Mouse (Mus musculus) stomach, embryonic 15.5 days (tissue): Measurements from ENCODE around the gene Psip1. TPM values are rescaled to one million over a fixed set of nuclear protein-coding genes. Genes with fewer than 3 reads are reported as not detected.

ENCODE experiments used
- ATAC-seq: fragments of 200-750 bp; cut with Nextera tagmentation; 2 replicates; pipeline ENCODE4 v1.8.0; 2017; ENCODE audit warnings: low read depth, moderate number of reproducible peaks, moderate TSS enrichment; ENCODE audit not compliant: insufficient read depth, low FRiP score
- H3K27ac ChIP-seq: fragments of 300-500 bp; sonication (generic); 2 replicates; pipeline ENCODE4 v1.5.1; 2015; ENCODE audit warnings: mild to moderate bottlenecking, inconsistent platforms
- H3K27me3 ChIP-seq: fragments of 300-500 bp; sonication (generic); replicated peaks from 2 replicates; pipeline ENCODE4 v1.6.1; 2015; ENCODE audit warnings: inconsistent platforms
- H3K36me3 ChIP-seq: fragments of 300-500 bp; sonication (generic); 2 replicates; pipeline ENCODE4 v1.6.1; 2015; ENCODE audit warnings: inconsistent platforms
- H3K4me1 ChIP-seq: fragments of 300-500 bp; sonication (generic); 2 replicates; pipeline ENCODE4 v1.6.1; 2015; ENCODE audit warnings: inconsistent platforms
- H3K4me2 ChIP-seq: fragments of 300-500 bp; sonication (generic); 2 replicates; pipeline ENCODE4 v1.6.1; 2015; ENCODE audit warnings: mild to moderate bottlenecking, inconsistent platforms
- H3K4me3 ChIP-seq: fragments of 300-500 bp; sonication (generic); replicated peaks from 2 replicates; pipeline ENCODE4 v1.5.1; 2015; ENCODE audit warnings: inconsistent platforms
- H3K9ac ChIP-seq: fragments of 300-500 bp; sonication (generic); 2 replicates; pipeline ENCODE4 v1.6.1; 2015; ENCODE audit warnings: inconsistent platforms
- H3K9me3 ChIP-seq: fragments of 300-500 bp; sonication (generic); 2 replicates; pipeline ENCODE4 v1.6.1; 2016; ENCODE audit warnings: inconsistent platforms
- whole genome bisulfite sequencing: fragments of 180-500 bp; shearing (Covaris S2); methylation state at CpG from one replicate; pipeline ENCODE4 v1.1.7; 2015; 5-methylcytosine and 5-hydroxymethylcytosine counted together
- polyA plus RNA-seq: library from polyadenylated mRNA; unstranded; fragments of >200 nt; fragmentation: Nextera tagmentation; extraction: Ambion mirVana; gene quantifications from 2 replicates; pipeline ENCODE4 v1.2.1, GENCODE M21; 2015

Psip1 gene
- polyA plus RNA-seq, 1 experiment from 2014 or later, result 98.1 TPM

DNA sequence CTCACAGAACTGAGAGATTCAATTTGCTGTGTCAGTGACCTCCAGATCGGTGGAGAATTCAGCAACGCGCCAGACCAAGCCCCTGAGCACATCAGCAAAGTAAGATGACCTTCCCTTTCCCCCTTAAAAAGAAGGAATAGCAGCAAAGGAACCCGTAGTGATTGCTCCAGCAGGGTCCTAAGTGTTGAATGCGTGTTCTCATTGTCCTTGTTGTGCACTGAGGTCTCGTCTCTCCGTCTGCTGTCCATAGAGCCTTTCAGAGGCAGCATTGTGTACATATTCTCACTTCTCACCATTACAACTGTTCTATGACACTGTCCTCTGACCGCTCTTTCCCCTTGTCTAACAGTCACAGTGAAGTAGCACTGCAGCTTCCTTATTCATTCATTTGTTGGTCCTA lies 49.9 kb downstream of the Psip1 start:
- Histone ChIP-seq H3K27ac (no peak overlapping the region), H3K36me3 (peaks cover 16% of the 10 kb centered on the region), H3K9me3 (no peaks in the 10 kb centered on the region), H3K9ac (no peak overlapping the region), H3K4me3 (no peak overlapping the region), H3K4me1 (no peaks in the 10 kb centered on the region), H3K27me3 (no peaks in the 10 kb centered on the region), H3K4me2 (no peak overlapping the region)
- ATAC-seq, result no peak
- 93% methylated on average over 8 of the region's 8 CpGs for WGBS

- Histone ChIP-seq H3K4me3 (no peak overlapping the region), H3K27me3 (no peaks in the 10 kb centered on the region), H3K36me3 (peaks cover 28% of the 10 kb centered on the region), H3K4me1 (no peaks in the 10 kb centered on the region), H3K9me3 (no peaks in the 10 kb centered on the region), H3K27ac (no peak overlapping the region), H3K4me2 (no peak overlapping the region), H3K9ac (no peak overlapping the region)
- ATAC-seq, result no peak
- WGBS, result 85% methylated on average over 6 of the region's 6 CpGs
Measured at GRCm38 (mm10) chr4:83432901-83433300, 53.4 kb downstream of the Psip1 start.

GRCm38 (mm10) chr4:83431950-83432349 lies 54.3 kb downstream of the Psip1 start:
- Histone ChIP-seq H3K9me3 (no peaks in the 10 kb centered on the region), H3K4me3 (no peak overlapping the region), H3K36me3 (peaks cover 29% of the 10 kb centered on the region), H3K4me1 (no peaks in the 10 kb centered on the region), H3K27ac (no peak overlapping the region), H3K9ac (no peak overlapping the region), H3K4me2 (no peak overlapping the region), H3K27me3 (no peaks in the 10 kb centered on the region)
- ATAC-seq, result no peak
- WGBS, result 94% methylated on average over 7 of the region's 7 CpGs

DNA sequence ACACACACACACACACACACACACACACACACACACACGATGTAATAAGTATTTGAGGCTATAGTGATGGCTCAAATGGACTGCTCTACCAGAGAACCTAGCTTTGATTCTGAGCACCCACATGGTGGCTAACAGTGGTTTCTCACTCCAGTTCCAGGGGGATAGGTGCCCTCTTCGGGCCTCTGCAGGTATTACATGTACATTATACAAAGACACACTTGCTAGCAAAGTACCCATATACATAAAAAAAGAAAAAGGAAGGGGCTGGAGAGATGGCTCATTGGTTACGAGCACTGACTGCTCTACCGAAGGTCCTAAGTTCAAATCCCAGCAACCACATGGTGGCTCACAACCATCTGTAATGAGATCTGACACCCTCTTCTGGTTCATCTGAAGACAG lies 57.4 kb downstream of the Psip1 start:
- peaks cover 28% of the 10 kb centered on the region for H3K36me3 ChIP-seq

GRCm38 (mm10) chr4:83427696-83428095 lies 58.6 kb downstream of the Psip1 start:
- H3K27me3 ChIP-seq, result no peaks in the 10 kb centered on the region
- H3K9me3 ChIP-seq, result no peaks in the 10 kb centered on the region
- no peak for ATAC-seq
- no peaks in the 10 kb centered on the region for H3K4me1 ChIP-seq
- no peak overlapping the region for H3K27ac ChIP-seq
- no peak overlapping the region for H3K4me2 ChIP-seq
- peaks cover 30% of the 10 kb centered on the region for H3K36me3 ChIP-seq
- WGBS, result 94% methylated on average over 8 of the region's 8 CpGs
- H3K4me3 ChIP-seq, result no peak overlapping the region
- no peak overlapping the region for H3K9ac ChIP-seq

More for the DNA sequence above, 57.4 kb downstream of the Psip1 start:
- Histone ChIP-seq H3K4me3 (no peak overlapping the region), H3K27ac (no peak overlapping the region), H3K9me3 (no peaks in the 10 kb centered on the region), H3K9ac (no peak overlapping the region), H3K4me1 (no peaks in the 10 kb centered on the region), H3K27me3 (no peaks in the 10 kb centered on the region), H3K4me2 (no peak overlapping the region)
- 92% methylated on average over 4 of the region's 4 CpGs for WGBS
- no peak for ATAC-seq

DNA sequence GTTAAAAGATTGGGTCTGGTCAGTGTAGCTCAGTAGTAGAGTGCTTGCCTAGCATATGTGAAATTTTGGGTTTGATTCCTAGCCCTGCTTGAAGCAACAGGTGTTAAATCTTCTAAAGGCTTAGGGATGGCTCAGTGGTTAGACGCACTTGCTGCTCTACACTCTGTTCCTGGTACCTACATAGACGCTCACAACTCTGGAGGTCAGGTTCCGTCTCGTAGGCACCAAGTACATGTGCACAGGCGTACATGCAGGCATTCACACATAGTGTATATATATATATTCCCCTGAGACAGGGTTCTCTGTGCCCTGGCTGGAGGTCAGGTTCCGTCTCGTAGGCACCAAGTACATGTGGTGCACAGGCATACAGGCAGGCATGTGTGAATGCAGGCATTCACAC lies 59.1 kb downstream of the Psip1 start:
- Histone ChIP-seq H3K36me3 (peaks cover 30% of the 10 kb centered on the region), H3K9me3 (no peaks in the 10 kb centered on the region), H3K27me3 (no peaks in the 10 kb centered on the region), H3K4me3 (no peak overlapping the region), H3K4me1 (no peaks in the 10 kb centered on the region), H3K9ac (no peak overlapping the region), H3K4me2 (no peak overlapping the region), H3K27ac (no peak overlapping the region)
- no peak for ATAC-seq
- 98% methylated on average over 7 of the region's 7 CpGs for WGBS

DNA sequence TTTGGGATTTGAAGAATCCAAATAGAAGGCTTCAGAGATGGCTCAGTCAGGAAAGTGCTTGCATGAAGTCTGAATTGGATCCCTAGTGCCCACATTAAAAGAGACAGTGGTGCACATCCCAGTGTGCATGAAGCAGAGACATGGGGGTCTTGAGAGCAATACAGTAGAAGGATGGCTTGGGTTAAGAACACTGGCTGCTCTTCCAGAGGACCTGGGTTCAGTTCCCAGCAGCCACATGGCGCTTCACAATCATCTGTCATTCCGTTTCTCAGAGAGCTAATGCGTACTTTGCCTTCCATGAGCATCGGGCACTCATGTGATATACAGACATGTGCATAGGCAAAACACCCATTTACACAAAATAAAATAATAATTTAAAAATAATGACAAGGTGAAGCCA lies 61.1 kb downstream of the Psip1 start:
- H3K4me3 ChIP-seq, result no peak overlapping the region
- H3K9me3 ChIP-seq, result no peaks in the 10 kb centered on the region
- no peak overlapping the region for H3K27ac ChIP-seq
- H3K4me1 ChIP-seq, result no peaks in the 10 kb centered on the region
- no peak overlapping the region for H3K9ac ChIP-seq
- no peak for ATAC-seq
- no peak overlapping the region for H3K4me2 ChIP-seq
- H3K27me3 ChIP-seq, result no peaks in the 10 kb centered on the region
- 96% methylated on average over 4 of the region's 4 CpGs for WGBS
- H3K36me3 ChIP-seq, result peaks cover 30% of the 10 kb centered on the region

DNA sequence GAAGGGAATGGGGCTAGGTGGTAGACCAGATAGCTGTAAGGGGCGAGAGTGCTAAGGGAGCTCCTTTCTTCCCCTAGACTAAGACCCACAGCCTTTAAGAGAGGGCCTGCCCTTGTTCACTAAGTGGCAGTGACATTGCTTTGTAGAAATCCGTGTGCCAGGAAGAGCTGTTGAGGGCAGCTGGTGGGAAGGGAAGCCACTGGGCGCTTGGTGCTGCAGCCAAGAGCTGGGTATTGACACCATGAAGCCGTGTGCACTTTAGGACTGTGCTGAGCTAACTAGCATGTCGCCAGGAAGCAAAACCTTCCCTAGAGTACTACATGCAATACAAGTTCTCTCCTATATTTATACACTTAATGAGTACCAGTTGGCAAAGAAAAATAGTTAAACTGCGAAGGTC lies 62.6 kb downstream of the Psip1 start:
- ATAC-seq, result no peak
- Histone ChIP-seq H3K4me1 (no peaks in the 10 kb centered on the region), H3K9me3 (no peaks in the 10 kb centered on the region), H3K9ac (no peak overlapping the region), H3K4me2 (no peak overlapping the region), H3K36me3 (peaks cover 26% of the 10 kb centered on the region), H3K4me3 (no peak overlapping the region), H3K27me3 (no peaks in the 10 kb centered on the region), H3K27ac (no peak overlapping the region)
- WGBS, result 90% methylated on average over 6 of the region's 6 CpGs

DNA sequence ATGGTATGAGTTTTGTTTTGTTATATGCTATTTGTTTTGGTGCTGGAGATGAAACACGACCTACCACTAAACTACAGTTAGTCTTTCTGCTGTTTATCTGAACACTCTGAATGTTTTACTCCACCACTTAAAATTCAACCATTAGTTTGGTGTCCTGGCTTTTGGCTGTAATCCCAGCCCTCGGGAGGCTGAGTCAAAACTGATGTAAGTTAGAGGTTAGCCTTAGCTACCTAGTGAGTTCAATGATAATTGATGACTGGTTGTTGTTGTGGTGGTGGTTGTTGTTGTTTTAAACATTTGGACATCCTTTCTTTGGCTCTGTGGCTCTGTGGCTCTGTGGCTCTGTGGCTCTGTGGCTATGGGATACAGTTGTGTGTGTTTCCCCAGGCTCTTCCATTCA lies 67.5 kb downstream of the Psip1 start:
- peak overlapping the region; percentile 98 for H3K4me3 ChIP-seq
- no peak overlapping the region for H3K9ac ChIP-seq
- 64% methylated on average over 2 of the region's 2 CpGs for WGBS
- H3K27me3 ChIP-seq, result no peaks in the 10 kb centered on the region
- no peaks in the 10 kb centered on the region for H3K4me1 ChIP-seq
- H3K27ac ChIP-seq, result no peak overlapping the region
- H3K4me2 ChIP-seq, result peak overlapping the region; percentile 54
- peaks cover under 1% of the 10 kb centered on the region; the same call in 1 of the 2 replicates for H3K36me3 ChIP-seq
- no peaks in the 10 kb centered on the region for H3K9me3 ChIP-seq
- ATAC-seq, result no peak

DNA sequence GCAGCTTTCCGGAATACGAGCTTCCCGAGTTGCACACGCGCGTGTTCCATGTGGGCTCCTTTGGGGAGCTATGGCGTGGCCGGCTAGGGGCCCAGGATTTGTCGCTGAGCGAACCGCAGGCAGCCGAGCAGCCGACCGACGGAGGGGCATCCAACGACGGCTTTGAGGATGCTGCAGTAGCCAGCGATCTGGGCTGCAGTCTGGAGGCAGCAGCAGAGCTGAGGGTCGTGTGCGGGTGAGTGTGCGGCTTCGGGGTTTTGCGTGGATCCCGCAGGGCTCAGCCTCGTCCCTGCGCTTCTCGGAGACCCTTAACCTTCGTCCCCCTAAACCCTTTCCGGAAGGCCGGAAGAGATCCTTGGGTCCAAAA lies 68.5 kb downstream of the Psip1 start:
- ATAC-seq, result no peak; the same call in 1 of the 2 replicates
- under 1% methylated on average over 30 of the region's 30 CpGs for WGBS
- H3K9ac ChIP-seq, result peak overlapping the region; percentile 93
- H3K27me3 ChIP-seq, result no peaks in the 10 kb centered on the region
- no peaks in the 10 kb centered on the region for H3K4me1 ChIP-seq
- peak overlapping the region; percentile 54 for H3K4me2 ChIP-seq
- no peaks in the 10 kb centered on the region for H3K36me3 ChIP-seq
- H3K9me3 ChIP-seq, result no peaks in the 10 kb centered on the region
- peak overlapping the region; percentile 70 for H3K27ac ChIP-seq
- H3K4me3 ChIP-seq, result peak overlapping the region; percentile 98

- no peaks in the 10 kb centered on the region for H3K4me1 ChIP-seq
- no peaks in the 10 kb centered on the region for H3K27me3 ChIP-seq
- peak within 1 kb of the TSS; percentile 54 for H3K4me2 ChIP-seq
- H3K36me3 ChIP-seq, result no peaks in the 10 kb centered on the region
- H3K9me3 ChIP-seq, result no peaks in the 10 kb centered on the region
- ATAC-seq, result peak; percentile 100
- H3K27ac ChIP-seq, result peak within 1 kb of the TSS; percentile 70
- WGBS, result under 1% methylated on average over 41 of the region's 41 CpGs
- H3K9ac ChIP-seq, result peak within 1 kb of the TSS; percentile 93
- peak within 1 kb of the TSS; percentile 98 for H3K4me3 ChIP-seq
Measured at GRCm38 (mm10) chr4:83417160-83417819, 69.0 kb downstream of the Psip1 start, which contains the start of gene Snapc3. TSS of gene Snapc3 (plus strand) at chr4:83417724.

DNA sequence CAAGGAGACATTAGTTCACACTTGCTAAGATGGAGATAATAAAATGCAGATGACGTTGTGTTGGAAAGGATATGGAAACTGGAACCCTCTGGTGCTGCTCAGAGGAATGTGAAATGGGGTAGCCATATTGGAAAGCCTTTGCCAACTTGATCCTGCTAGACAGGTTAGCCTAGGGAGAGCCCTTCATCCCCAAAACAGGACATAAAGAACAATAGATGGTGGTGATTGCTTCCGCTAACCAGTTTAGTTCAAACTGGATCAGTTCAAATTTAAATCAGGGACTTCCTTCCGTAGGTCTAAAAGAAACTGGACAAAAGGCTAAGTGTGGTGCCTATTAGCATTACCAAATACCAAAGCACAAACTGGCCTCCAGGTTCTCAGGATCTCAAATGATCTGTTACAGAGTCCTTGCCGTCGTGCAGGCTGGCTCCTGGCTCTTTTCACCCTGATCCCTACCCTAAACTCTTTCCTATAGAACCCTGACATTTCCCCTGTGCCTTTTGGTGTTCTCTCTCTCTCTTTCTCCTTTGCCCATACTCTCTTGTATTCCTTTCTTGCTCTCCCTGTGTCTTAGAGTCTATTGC lies 71.9 kb downstream of the Psip1 start:
- no peak overlapping the region for H3K4me3 ChIP-seq
- H3K9me3 ChIP-seq, result no peaks in the 10 kb centered on the region
- no peaks in the 10 kb centered on the region for H3K27me3 ChIP-seq
- H3K27ac ChIP-seq, result no peak overlapping the region
- ATAC-seq, result no peak
- no peak overlapping the region for H3K9ac ChIP-seq
- WGBS, result 86% methylated on average over 5 of the region's 5 CpGs
- no peaks in the 10 kb centered on the region for H3K4me1 ChIP-seq
- H3K4me2 ChIP-seq, result no peak overlapping the region
- H3K36me3 ChIP-seq, result no peaks in the 10 kb centered on the region
